Mouse (Mus musculus): Measurements from ENCODE around the gene Gm4779. TPM values are rescaled to one million over a fixed set of nuclear protein-coding genes. Genes with fewer than 3 reads are reported as not detected.

The Gm4779 gene
- polyA plus RNA-seq, 1 experiment from 2014 or later, result 0.31 TPM

DNA sequence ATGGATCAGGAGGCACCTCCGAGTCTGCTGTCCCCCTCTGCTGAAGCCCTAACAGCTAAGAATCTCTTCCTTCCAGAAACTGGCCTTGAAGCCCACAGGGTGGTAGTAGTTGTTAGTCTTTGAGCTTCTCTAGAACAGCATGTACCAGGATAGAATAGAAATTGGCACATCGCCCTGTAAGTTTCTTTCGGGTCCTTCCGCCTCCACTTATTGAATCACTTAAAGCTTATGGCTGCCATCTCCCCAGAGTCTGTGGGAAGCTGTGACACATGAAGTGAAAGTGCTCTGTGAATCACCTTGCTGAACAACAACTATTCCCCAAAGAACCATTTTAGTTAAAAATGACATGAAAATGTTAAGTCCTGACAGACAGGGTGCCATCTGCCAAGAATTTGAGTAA lies 29.1 kb downstream of the Gm4779 start:
- H3K9me3 ChIP-seq (ENCODE audit: control insufficient read depth, low read length), result no peaks in the 10 kb centered on the region; the same call in 1 of the 2 replicates
- no peak for ATAC-seq (ENCODE audit: low read depth)
- WGBS, result 67% methylated on average over 4 of the region's 4 CpGs

DNA sequence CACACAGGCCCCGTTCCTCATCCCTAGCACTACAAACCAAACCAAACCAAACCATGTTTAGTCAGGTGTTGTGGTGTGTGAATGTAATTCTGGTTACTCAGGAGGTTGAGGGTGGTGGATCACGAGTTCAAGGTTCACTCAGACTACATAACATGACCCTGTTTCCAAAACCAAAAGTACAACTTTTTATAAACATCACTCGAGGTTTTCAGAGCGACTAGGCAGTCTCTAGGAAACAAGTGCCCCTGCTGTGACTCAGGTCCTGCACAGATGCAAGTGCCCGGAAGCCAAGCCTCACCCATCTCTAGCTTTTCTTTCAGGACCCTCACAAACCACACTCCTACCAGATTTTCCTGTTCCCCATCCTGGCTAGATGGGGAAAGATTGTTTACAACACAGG lies 29.6 kb downstream of the Gm4779 start:
- H3K27ac ChIP-seq (ENCODE audit: low read length), result no peak overlapping the region
- no peaks in the 10 kb centered on the region; the same call in 1 of the 2 replicates for H3K9me3 ChIP-seq (ENCODE audit: control insufficient read depth, low read length)
- H3K4me2 ChIP-seq (ENCODE audit: low read depth, low read length), result no peak overlapping the region
- no peaks in the 10 kb centered on the region; the same call in 1 of the 2 replicates for H3K27me3 ChIP-seq (ENCODE audit: control insufficient read depth, insufficient read depth, low read depth, low read length)
- H3K4me1 ChIP-seq (replicated peaks; ENCODE audit: control insufficient read depth, insufficient read depth, low read length), result no peaks in the 10 kb centered on the region
- H3K36me3 ChIP-seq (ENCODE audit: control insufficient read depth, insufficient read depth, low read length), result no peaks in the 10 kb centered on the region
- H3K4me3 ChIP-seq (ENCODE audit: low read length), result no peak overlapping the region
- no peak for ATAC-seq (ENCODE audit: low read depth)
- no peak overlapping the region for H3K9ac ChIP-seq (ENCODE audit: low read length)
- WGBS, result 64% methylated on average over 5 of the region's 5 CpGs

More for the DNA sequence above, 29.1 kb downstream of the Gm4779 start:
- Histone ChIP-seq H3K36me3 (ENCODE audit: control insufficient read depth, insufficient read depth, low read length) (no peaks in the 10 kb centered on the region), H3K4me1 (replicated peaks; ENCODE audit: control insufficient read depth, insufficient read depth, low read length) (no peaks in the 10 kb centered on the region), H3K9ac (ENCODE audit: low read length) (no peak overlapping the region), H3K4me3 (ENCODE audit: low read length) (no peak overlapping the region), H3K4me2 (ENCODE audit: low read depth, low read length) (no peak overlapping the region), H3K27me3 (ENCODE audit: control insufficient read depth, insufficient read depth, low read depth, low read length) (no peaks in the 10 kb centered on the region; the same call in 1 of the 2 replicates), H3K27ac (ENCODE audit: low read length) (no peak overlapping the region)

DNA sequence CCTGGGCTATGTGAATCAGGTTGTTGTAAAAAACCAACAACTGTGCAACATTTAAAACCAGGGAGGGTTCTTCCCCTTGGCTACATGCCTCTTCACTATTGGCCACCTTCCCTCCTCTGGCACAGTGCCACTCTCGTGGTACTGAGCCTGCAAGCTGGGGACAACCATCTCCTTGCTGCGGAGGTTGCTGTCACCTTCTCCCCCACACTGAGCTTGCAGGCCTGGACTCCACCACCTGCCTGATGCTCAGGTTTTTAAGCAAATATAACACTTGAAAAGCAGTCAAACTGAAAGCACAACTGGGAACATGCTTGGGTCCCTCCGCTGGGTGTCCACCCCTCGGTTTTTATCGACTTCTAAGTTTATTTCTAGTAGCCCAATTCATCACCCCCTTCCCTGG lies 39.7 kb downstream of the Gm4779 start:
- ATAC-seq (ENCODE audit: low read depth), result no peak
- no peaks in the 10 kb centered on the region for H3K9me3 ChIP-seq (ENCODE audit: control insufficient read depth, low read length)
- H3K4me2 ChIP-seq (ENCODE audit: low read depth, low read length), result no peak overlapping the region
- H3K36me3 ChIP-seq (ENCODE audit: control insufficient read depth, insufficient read depth, low read length), result no peaks in the 10 kb centered on the region
- no peak overlapping the region for H3K27ac ChIP-seq (ENCODE audit: low read length)
- no peak overlapping the region for H3K9ac ChIP-seq (ENCODE audit: low read length)
- no peaks in the 10 kb centered on the region for H3K4me1 ChIP-seq (replicated peaks; ENCODE audit: control insufficient read depth, insufficient read depth, low read length)
- no peak overlapping the region for H3K4me3 ChIP-seq (ENCODE audit: low read length)
- H3K27me3 ChIP-seq (ENCODE audit: control insufficient read depth, insufficient read depth, low read depth, low read length), result no peaks in the 10 kb centered on the region
- 39% methylated on average over 5 of the region's 5 CpGs for WGBS

DNA sequence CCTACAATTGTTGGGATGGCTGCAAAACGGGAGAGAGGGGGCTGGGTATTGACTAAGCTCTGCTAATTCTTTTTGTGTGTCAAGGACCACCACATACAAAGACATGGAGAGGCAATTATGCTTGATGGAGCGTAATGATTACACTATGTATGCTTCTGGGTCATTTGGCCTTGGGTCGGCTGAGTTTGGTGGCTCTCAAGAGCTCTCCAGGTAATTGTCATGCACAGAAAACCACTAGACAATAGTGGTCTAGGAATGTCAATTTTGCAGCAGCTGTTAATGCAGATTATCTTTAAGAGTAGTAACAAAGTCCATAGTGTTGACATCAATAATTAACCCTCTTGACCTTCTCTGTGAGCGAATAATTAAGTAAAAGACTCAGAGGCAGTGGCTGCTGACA lies 44.1 kb downstream of the Gm4779 start:
- 55% methylated on average over 4 of the region's 4 CpGs for WGBS
- H3K9ac ChIP-seq (ENCODE audit: low read length), result no peak overlapping the region
- H3K4me3 ChIP-seq (ENCODE audit: low read length), result no peak overlapping the region
- no peak overlapping the region for H3K4me2 ChIP-seq (ENCODE audit: low read depth, low read length)
- H3K27ac ChIP-seq (ENCODE audit: low read length), result no peak overlapping the region
- H3K4me1 ChIP-seq (replicated peaks; ENCODE audit: control insufficient read depth, insufficient read depth, low read length), result no peaks in the 10 kb centered on the region
- no peaks in the 10 kb centered on the region for H3K9me3 ChIP-seq (ENCODE audit: control insufficient read depth, low read length)
- H3K36me3 ChIP-seq (ENCODE audit: control insufficient read depth, insufficient read depth, low read length), result no peaks in the 10 kb centered on the region
- peaks cover 3% of the 10 kb centered on the region; the same call in 1 of the 2 replicates for H3K27me3 ChIP-seq (ENCODE audit: control insufficient read depth, insufficient read depth, low read depth, low read length)
- ATAC-seq (ENCODE audit: low read depth), result no peak

DNA sequence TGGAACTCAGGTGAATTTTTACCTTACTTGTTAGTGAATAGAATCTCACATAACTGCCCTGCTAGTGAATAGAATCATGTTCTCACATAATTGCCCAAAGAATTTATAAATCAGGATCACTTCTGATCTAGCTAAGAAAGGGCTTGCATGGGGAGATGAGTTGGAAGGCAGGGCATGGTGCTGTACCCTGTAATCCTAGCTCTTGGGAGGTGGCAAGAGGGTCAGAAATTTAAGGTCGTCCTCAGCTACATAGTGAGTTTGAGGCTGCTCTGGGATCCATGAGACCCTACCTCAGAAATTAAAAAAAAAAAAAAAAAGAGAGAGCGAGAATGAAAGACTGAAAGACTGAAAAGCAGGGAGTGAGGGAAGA lies 53.2 kb downstream of the Gm4779 start:
- H3K27ac ChIP-seq (ENCODE audit: low read length), result no peak overlapping the region
- no peaks in the 10 kb centered on the region for H3K4me1 ChIP-seq (replicated peaks; ENCODE audit: control insufficient read depth, insufficient read depth, low read length)
- H3K4me2 ChIP-seq (ENCODE audit: low read depth, low read length), result no peak overlapping the region
- ATAC-seq (ENCODE audit: low read depth), result no peak
- no peaks in the 10 kb centered on the region for H3K36me3 ChIP-seq (ENCODE audit: control insufficient read depth, insufficient read depth, low read length)
- no peaks in the 10 kb centered on the region; the same call in none of the 2 replicates for H3K27me3 ChIP-seq (ENCODE audit: control insufficient read depth, insufficient read depth, low read depth, low read length)
- WGBS, result 54% methylated on average over 2 of the region's 2 CpGs
- no peak overlapping the region for H3K4me3 ChIP-seq (ENCODE audit: low read length)
- H3K9ac ChIP-seq (ENCODE audit: low read length), result no peak overlapping the region
- no peaks in the 10 kb centered on the region for H3K9me3 ChIP-seq (ENCODE audit: control insufficient read depth, low read length)

DNA sequence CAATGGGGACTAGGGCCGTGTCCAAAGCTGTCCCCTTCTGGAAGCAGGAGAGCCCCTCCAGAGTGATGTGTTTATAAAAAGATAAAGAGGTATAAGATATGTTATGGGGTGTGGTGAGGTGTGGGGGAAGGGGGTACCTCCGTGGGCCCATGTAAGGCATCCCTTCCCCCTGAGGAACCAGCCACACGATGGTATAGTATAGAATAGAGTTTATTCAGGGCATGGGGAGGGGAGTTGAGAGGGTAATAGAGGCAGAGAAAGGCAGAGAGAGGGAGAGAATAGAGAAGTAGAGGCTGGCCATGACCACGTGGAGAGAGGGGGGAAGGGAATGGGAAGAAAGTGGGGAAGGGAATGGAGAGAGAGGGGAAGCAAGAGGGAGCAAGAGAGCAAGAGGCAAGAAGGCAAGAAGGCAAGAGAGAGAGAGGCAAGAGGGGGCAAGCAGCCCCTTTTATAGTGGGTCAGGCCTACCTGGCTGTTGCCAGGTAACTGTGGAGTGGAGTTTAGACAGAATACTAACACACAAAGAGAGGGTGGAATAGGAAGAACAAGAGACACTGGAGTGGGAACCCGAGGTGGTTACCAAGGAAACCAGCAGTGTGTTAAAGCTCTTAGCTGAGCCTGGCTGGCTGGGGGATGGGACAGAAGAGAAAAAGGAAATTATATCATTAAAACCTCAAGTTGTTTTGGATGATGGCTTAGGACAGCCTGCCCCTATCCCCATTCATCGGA lies 53.7 kb downstream of the Gm4779 start:
- Histone ChIP-seq H3K9me3 (ENCODE audit: control insufficient read depth, low read length) (no peaks in the 10 kb centered on the region), H3K9ac (ENCODE audit: low read length) (no peak overlapping the region), H3K36me3 (ENCODE audit: control insufficient read depth, insufficient read depth, low read length) (no peaks in the 10 kb centered on the region), H3K4me1 (replicated peaks; ENCODE audit: control insufficient read depth, insufficient read depth, low read length) (no peaks in the 10 kb centered on the region), H3K27ac (ENCODE audit: low read length) (no peak overlapping the region), H3K27me3 (ENCODE audit: control insufficient read depth, insufficient read depth, low read depth, low read length) (no peaks in the 10 kb centered on the region; the same call in none of the 2 replicates), H3K4me2 (ENCODE audit: low read depth, low read length) (no peak overlapping the region), H3K4me3 (ENCODE audit: low read length) (no peak overlapping the region)
- WGBS, result 33% methylated on average over 6 of the region's 6 CpGs
- peak; percentile 89 for ATAC-seq (ENCODE audit: low read depth)

Other genes with a start within 250 kb of the Gm4779 start
- 149 and 150 TPM in 2 replicates for gene Ogt, start 154.4 kb downstream of the Gm4779 start, polyA plus RNA-seq (2015; fragmentation: Nextera tagmentation; extraction: Ambion mirVana)
- 0.24 and 0.25 TPM in 2 replicates for gene Cxcr3, start 60.2 kb downstream of the Gm4779 start, polyA plus RNA-seq (2015; fragmentation: Nextera tagmentation; extraction: Ambion mirVana)
- gene 8030474K03Rik, start 233 bp upstream of the Gm4779 start, polyA plus RNA-seq (2015; fragmentation: Nextera tagmentation; extraction: Ambion mirVana), result 0.11 and 0.44 TPM in 2 replicates
- gene Nhsl2, start 55.0 kb upstream of the Gm4779 start, polyA plus RNA-seq (2015; fragmentation: Nextera tagmentation; extraction: Ambion mirVana), result 4.2 and 4.5 TPM in 2 replicates